Mouse (Mus musculus) neural tube, embryonic 15.5 days (tissue): Measurements from ENCODE around the gene Gsdme. TPM values are rescaled to one million over a fixed set of nuclear protein-coding genes. Genes with fewer than 3 reads are reported as not detected.

Source experiments
- ATAC-seq: fragments of 200-750 bp; cut with Nextera tagmentation; 2 replicates; pipeline ENCODE4 v1.8.0; 2017; ENCODE audit warnings: mild to moderate bottlenecking, moderate TSS enrichment, moderate library complexity; ENCODE audit not compliant: low FRiP score
- H3K27ac ChIP-seq: fragments of 300-500 bp; sonication (generic); replicated peaks from 2 replicates; pipeline ENCODE4 v1.5.1; 2015; ENCODE audit warnings: mild to moderate bottlenecking, inconsistent platforms
- H3K27me3 ChIP-seq: fragments of 300-500 bp; sonication (generic); replicated peaks from 2 replicates; pipeline ENCODE4 v1.6.1; 2015; ENCODE audit warnings: inconsistent platforms
- H3K36me3 ChIP-seq: fragments of 300-500 bp; sonication (generic); 2 replicates; pipeline ENCODE4 v1.6.1; 2015; ENCODE audit warnings: inconsistent platforms
- H3K4me1 ChIP-seq: fragments of 300-500 bp; sonication (generic); 2 replicates; pipeline ENCODE4 v1.6.1; 2015; ENCODE audit warnings: inconsistent platforms
- H3K4me2 ChIP-seq: fragments of 300-500 bp; sonication (generic); 2 replicates; pipeline ENCODE4 v1.6.1; 2015; ENCODE audit warnings: inconsistent platforms, mild to moderate bottlenecking, moderate library complexity
- H3K4me3 ChIP-seq: fragments of 300-500 bp; sonication (generic); replicated peaks from 2 replicates; pipeline ENCODE4 v1.5.1; 2015; ENCODE audit warnings: mild to moderate bottlenecking, inconsistent platforms
- H3K9ac ChIP-seq: fragments of 300-500 bp; sonication (generic); replicated peaks from 2 replicates; pipeline ENCODE4 v1.6.1; 2015; ENCODE audit warnings: mild to moderate bottlenecking, inconsistent platforms
- H3K9me3 ChIP-seq: fragments of 300-500 bp; sonication (generic); replicated peaks from 2 replicates; pipeline ENCODE4 v1.6.1; 2016; ENCODE audit warnings: inconsistent platforms
- WGBS: fragments of 180-500 bp; shearing (Covaris S2); methylation state at CpG from one replicate; pipeline ENCODE4 v1.1.7; 2015; ENCODE audit warnings: mixed read lengths; 5-methylcytosine and 5-hydroxymethylcytosine counted together
- polyA plus RNA-seq: library from polyadenylated mRNA; unstranded; fragments of >200 nt; fragmentation: Nextera tagmentation; extraction: Ambion mirVana; gene quantifications from 2 replicates; pipeline ENCODE4 v1.2.1, GENCODE M21; 2015

The Gsdme gene
- polyA plus RNA-seq, 1 experiment from 2014 or later: 86.0 TPM

GRCm38 (mm10) chr6:50244967-50245366 lies 18.7 kb downstream of the Gsdme start:
- no peak for ATAC-seq
- 83% methylated on average over 4 of the region's 4 CpGs for WGBS
- H3K27ac ChIP-seq: no peak overlapping the region

GRCm38 (mm10) chr6:50244126-50244525 lies 19.5 kb downstream of the Gsdme start:
- Histone ChIP-seq H3K36me3 (peaks cover 3% of the 10 kb centered on the region), H3K9ac (no peak overlapping the region), H3K9me3 (no peaks in the 10 kb centered on the region), H3K27ac (no peak overlapping the region), H3K4me1 (no peaks in the 10 kb centered on the region), H3K4me3 (no peak overlapping the region), H3K4me2 (no peak overlapping the region), H3K27me3 (no peaks in the 10 kb centered on the region)
- ATAC-seq: no peak
- 48% methylated on average over 4 of the region's 4 CpGs for WGBS

More at GRCm38 (mm10) chr6:50244967-50245366, 18.7 kb downstream of the Gsdme start:
- Histone ChIP-seq H3K9ac (no peak overlapping the region), H3K27me3 (no peaks in the 10 kb centered on the region), H3K4me2 (no peak overlapping the region), H3K4me1 (no peaks in the 10 kb centered on the region), H3K36me3 (peaks cover 3% of the 10 kb centered on the region), H3K4me3 (no peak overlapping the region), H3K9me3 (no peaks in the 10 kb centered on the region)

- Histone ChIP-seq H3K36me3 (0 out of 2 replicates have a peak, but pooled peaks cover 3% of the 10 kb centered on the region), H3K4me3 (no peak overlapping the region), H3K4me1 (no peaks in the 10 kb centered on the region), H3K9ac (no peak overlapping the region), H3K27ac (no peak overlapping the region), H3K4me2 (no peak overlapping the region), H3K27me3 (no peaks in the 10 kb centered on the region), H3K9me3 (no peaks in the 10 kb centered on the region)
- ATAC-seq: no peak
- WGBS: 78% methylated on average over 5 of the region's 5 CpGs
Observed at GRCm38 (mm10) chr6:50240437-50240836, 23.2 kb downstream of the Gsdme start.

- 0 out of 2 replicates have a peak, but pooled peaks cover 3% of the 10 kb centered on the region for H3K36me3 ChIP-seq
- no peak for ATAC-seq
Observed at GRCm38 (mm10) chr6:50239902-50240301, 23.8 kb downstream of the Gsdme start.

GRCm38 (mm10) chr6:50237963-50238362 lies 25.7 kb downstream of the Gsdme start:
- H3K4me1 ChIP-seq: no peaks in the 10 kb centered on the region
- no peaks in the 10 kb centered on the region for H3K36me3 ChIP-seq
- no peaks in the 10 kb centered on the region for H3K9me3 ChIP-seq
- H3K4me3 ChIP-seq: no peak overlapping the region
- no peaks in the 10 kb centered on the region for H3K27me3 ChIP-seq
- ATAC-seq: no peak
- H3K9ac ChIP-seq: no peak overlapping the region
- 73% methylated on average over 2 of the region's 2 CpGs for WGBS
- no peak overlapping the region for H3K4me2 ChIP-seq
- no peak overlapping the region for H3K27ac ChIP-seq

More at GRCm38 (mm10) chr6:50239902-50240301, 23.8 kb downstream of the Gsdme start:
- Histone ChIP-seq H3K4me1 (no peaks in the 10 kb centered on the region), H3K4me3 (no peak overlapping the region), H3K9ac (no peak overlapping the region), H3K27me3 (no peaks in the 10 kb centered on the region), H3K27ac (no peak overlapping the region), H3K9me3 (no peaks in the 10 kb centered on the region), H3K4me2 (no peak overlapping the region)
- 95% methylated on average over 2 of the region's 2 CpGs for WGBS

- H3K4me3 ChIP-seq: no peak overlapping the region
- H3K27ac ChIP-seq: no peak overlapping the region
- H3K9ac ChIP-seq: no peak overlapping the region
- H3K27me3 ChIP-seq: no peaks in the 10 kb centered on the region
- no peaks in the 10 kb centered on the region for H3K36me3 ChIP-seq
- WGBS: 68% methylated on average over 1 of the region's 1 CpGs
- no peaks in the 10 kb centered on the region for H3K9me3 ChIP-seq
- no peak for ATAC-seq
- no peak overlapping the region for H3K4me2 ChIP-seq
- no peaks in the 10 kb centered on the region for H3K4me1 ChIP-seq
Observed at GRCm38 (mm10) chr6:50232984-50233383, 30.7 kb downstream of the Gsdme start.

- Histone ChIP-seq H3K4me3 (no peak overlapping the region), H3K9ac (no peak overlapping the region), H3K36me3 (no peaks in the 10 kb centered on the region), H3K27ac (no peak overlapping the region), H3K27me3 (no peaks in the 10 kb centered on the region), H3K4me1 (no peaks in the 10 kb centered on the region), H3K4me2 (no peak overlapping the region), H3K9me3 (no peaks in the 10 kb centered on the region)
- 92% methylated on average over 5 of the region's 5 CpGs for WGBS
- ATAC-seq: no peak
Observed at GRCm38 (mm10) chr6:50231288-50231687, 32.4 kb downstream of the Gsdme start.

GRCm38 (mm10) chr6:50228180-50228579 lies 35.5 kb downstream of the Gsdme start:
- no peak overlapping the region for H3K27ac ChIP-seq
- 83% methylated on average over 5 of the region's 5 CpGs for WGBS
- no peaks in the 10 kb centered on the region for H3K9me3 ChIP-seq
- no peaks in the 10 kb centered on the region for H3K27me3 ChIP-seq
- no peaks in the 10 kb centered on the region for H3K36me3 ChIP-seq
- no peaks in the 10 kb centered on the region for H3K4me1 ChIP-seq
- no peak for ATAC-seq
- no peak overlapping the region for H3K4me2 ChIP-seq
- no peak overlapping the region for H3K9ac ChIP-seq
- no peak overlapping the region for H3K4me3 ChIP-seq

- H3K4me2 ChIP-seq: no peak overlapping the region
- H3K27me3 ChIP-seq: no peaks in the 10 kb centered on the region
- H3K4me1 ChIP-seq: no peaks in the 10 kb centered on the region
- no peak overlapping the region for H3K4me3 ChIP-seq
- no peaks in the 10 kb centered on the region for H3K9me3 ChIP-seq
- ATAC-seq: no peak
- no peak overlapping the region for H3K27ac ChIP-seq
- H3K36me3 ChIP-seq: no peaks in the 10 kb centered on the region
- no peak overlapping the region for H3K9ac ChIP-seq
- WGBS: 86% methylated on average over 5 of the region's 5 CpGs
Observed at GRCm38 (mm10) chr6:50225232-50225631, 38.4 kb downstream of the Gsdme start.

- no peak overlapping the region for H3K4me3 ChIP-seq
- H3K4me1 ChIP-seq: no peaks in the 10 kb centered on the region
- H3K9me3 ChIP-seq: no peaks in the 10 kb centered on the region
- no peak overlapping the region for H3K9ac ChIP-seq
- WGBS: 88% methylated on average over 4 of the region's 4 CpGs
- peaks cover 11% of the 10 kb centered on the region; the same call in 1 of the 2 replicates for H3K36me3 ChIP-seq
- no peak for ATAC-seq
- H3K27ac ChIP-seq: no peak overlapping the region
- no peaks in the 10 kb centered on the region for H3K27me3 ChIP-seq
- H3K4me2 ChIP-seq: no peak overlapping the region
Observed at GRCm38 (mm10) chr6:50223606-50224005, 40.1 kb downstream of the Gsdme start.

- Histone ChIP-seq H3K9me3 (no peaks in the 10 kb centered on the region), H3K4me1 (no peaks in the 10 kb centered on the region), H3K4me3 (no peak overlapping the region), H3K27me3 (no peaks in the 10 kb centered on the region), H3K9ac (no peak overlapping the region), H3K4me2 (no peak overlapping the region), H3K27ac (no peak overlapping the region), H3K36me3 (peaks cover 13% of the 10 kb centered on the region; the same call in 1 of the 2 replicates)
- 75% methylated on average over 5 of the region's 5 CpGs for WGBS
- no peak for ATAC-seq
Observed at GRCm38 (mm10) chr6:50222986-50223385, 40.7 kb downstream of the Gsdme start.

GRCm38 (mm10) chr6:50222351-50222750 lies 41.3 kb downstream of the Gsdme start:
- Histone ChIP-seq H3K4me3 (no peak overlapping the region), H3K36me3 (peaks cover 13% of the 10 kb centered on the region; the same call in 1 of the 2 replicates), H3K27me3 (no peaks in the 10 kb centered on the region), H3K4me2 (no peak overlapping the region), H3K4me1 (no peaks in the 10 kb centered on the region), H3K27ac (no peak overlapping the region), H3K9me3 (no peaks in the 10 kb centered on the region), H3K9ac (no peak overlapping the region)
- no peak for ATAC-seq
- 86% methylated on average over 5 of the region's 5 CpGs for WGBS

GRCm38 (mm10) chr6:50220863-50221262 lies 42.8 kb downstream of the Gsdme start:
- no peaks in the 10 kb centered on the region for H3K4me1 ChIP-seq
- peaks cover 13% of the 10 kb centered on the region; the same call in 1 of the 2 replicates for H3K36me3 ChIP-seq
- no peaks in the 10 kb centered on the region for H3K27me3 ChIP-seq
- no peaks in the 10 kb centered on the region for H3K9me3 ChIP-seq
- ATAC-seq: no peak
- no peak overlapping the region for H3K4me2 ChIP-seq
- H3K27ac ChIP-seq: no peak overlapping the region
- WGBS: 61% methylated on average over 6 of the region's 6 CpGs
- no peak overlapping the region for H3K9ac ChIP-seq
- no peak overlapping the region for H3K4me3 ChIP-seq
